In genomic region chr19:48660201-48660600, GRCm38 (mm10) we compare ENCODE assay signal across 27 mouse cellular contexts.
DNase-seq lines count a peak whose midpoint lies in the region; ATAC-seq lines count a peak whose summit lies in the region.
"Had no signal": no experiment of that assay in that cellular context is flagged by ENCODE, and none has a peak within 500 bp of the region (broad histone marks: within the 10 kb centered on the region; RNA-seq: fewer than 3 reads in every experiment).

No protein-coding gene starts in this region.

- no peaks in the 10 kb centered on the region for H3K27me3 ChIP-seq in forebrain, embryonic 12.5 days
- no peaks in the 10 kb centered on the region for H3K27me3 ChIP-seq in forebrain, embryonic 10.5 days (ENCODE audit: poor library complexity, severe bottlenecking)
- H3K27me3 ChIP-seq in midbrain, embryonic 11.5 days (ENCODE audit: control insufficient read depth, insufficient read depth, low read length): no peaks in the 10 kb centered on the region
- no peaks in the 10 kb centered on the region for H3K27me3 ChIP-seq in midbrain, embryonic 10.5 days (ENCODE audit: low read depth, poor library complexity, severe bottlenecking)
- H3K27me3 ChIP-seq in midbrain, embryonic 13.5 days: no peaks in the 10 kb centered on the region
- H3K27me3 ChIP-seq: heart, embryonic 15.5 days; liver, embryonic 12.5 days; neural tube, embryonic 13.5 days had no signal

- H3K36me3 ChIP-seq in forebrain, embryonic 12.5 days (replicated peaks): no peaks in the 10 kb centered on the region
- H3K36me3 ChIP-seq in forebrain, embryonic 10.5 days (replicated peaks): no peaks in the 10 kb centered on the region
- no peaks in the 10 kb centered on the region for H3K36me3 ChIP-seq in midbrain, embryonic 11.5 days (ENCODE audit: control insufficient read depth, insufficient read depth, low read length)
- no peaks in the 10 kb centered on the region for H3K36me3 ChIP-seq in midbrain, embryonic 10.5 days
- H3K36me3 ChIP-seq in midbrain, embryonic 13.5 days: no peaks in the 10 kb centered on the region
- H3K36me3 ChIP-seq: G1E; heart, embryonic 10.5 days; heart, embryonic 15.5 days; liver, embryonic 12.5 days; neural tube, embryonic 13.5 days had no signal

- no peaks in the 10 kb centered on the region for H3K9me3 ChIP-seq in forebrain, embryonic 12.5 days
- H3K9me3 ChIP-seq in forebrain, embryonic 10.5 days: no peaks in the 10 kb centered on the region
- no peaks in the 10 kb centered on the region for H3K9me3 ChIP-seq in midbrain, embryonic 11.5 days (ENCODE audit: control insufficient read depth, low read length)
- H3K9me3 ChIP-seq in midbrain, embryonic 10.5 days (replicated peaks): no peaks in the 10 kb centered on the region
- H3K9me3 ChIP-seq in midbrain, embryonic 13.5 days: no peaks in the 10 kb centered on the region
- H3K9me3 ChIP-seq: heart, embryonic 10.5 days; heart, embryonic 15.5 days; liver, embryonic 12.5 days; neural tube, embryonic 13.5 days had no signal

- no peak overlapping the region for H3K4me3 ChIP-seq in forebrain, embryonic 12.5 days (replicated peaks)
- no peak overlapping the region for H3K4me3 ChIP-seq in forebrain, embryonic 10.5 days
- H3K4me3 ChIP-seq in midbrain, embryonic 11.5 days (ENCODE audit: low read depth, low read length): no peak overlapping the region
- no peak overlapping the region for H3K4me3 ChIP-seq in midbrain, embryonic 10.5 days
- H3K4me3 ChIP-seq in midbrain, embryonic 13.5 days (replicated peaks): no peak overlapping the region
- H3K4me3 ChIP-seq: erythroblast, embryonic 14.5 days; heart, embryonic 10.5 days; heart, embryonic 15.5 days; liver, embryonic 12.5 days; neural tube, embryonic 13.5 days had no signal

- H3K9ac ChIP-seq in forebrain, embryonic 12.5 days: no peak overlapping the region
- no peak overlapping the region for H3K9ac ChIP-seq in midbrain, embryonic 11.5 days (ENCODE audit: low read length)
- no peak overlapping the region for H3K9ac ChIP-seq in midbrain, embryonic 13.5 days (replicated peaks)
- H3K9ac ChIP-seq: heart, embryonic 15.5 days; liver, embryonic 12.5 days; neural tube, embryonic 13.5 days had no signal

- H3K4me2 ChIP-seq in forebrain, embryonic 12.5 days: no peak overlapping the region
- H3K4me2 ChIP-seq in midbrain, embryonic 11.5 days: no peak overlapping the region
- H3K4me2 ChIP-seq in midbrain, embryonic 13.5 days (replicated peaks): no peak overlapping the region
- H3K4me2 ChIP-seq: heart, embryonic 15.5 days; liver, embryonic 12.5 days; neural tube, embryonic 13.5 days had no signal

- DNase-seq in forebrain, embryonic 10.5 days (ENCODE audit: extremely low spot score, low spot score): no peak
- no peak for DNase-seq in midbrain, embryonic 11.5 days (ENCODE audit: low spot score, missing footprints)
- DNase-seq in midbrain, embryonic 10.5 days (ENCODE audit: low spot score): no peak
- no peak for DNase-seq in lung, postnatal 10 days
- DNase-seq in right cerebral cortex, postnatal 14 days: no peak
- no peak for DNase-seq in adrenal gland, postnatal 25 days
- DNase-seq: adrenal gland, postnatal 10 days; cerebellum, adult 18-20 months; cerebellum, postnatal 14 days; gastrocnemius, postnatal 14 days; kidney, adult 8-10 months; kidney, postnatal 10 days; layer of hippocampus, postnatal 36 days; left cerebral cortex, postnatal 4 days; lung, adult 18-20 months had no signal

- H3K4me1 ChIP-seq in forebrain, embryonic 12.5 days: peaks cover 12% of the 10 kb centered on the region
- H3K4me1 ChIP-seq in forebrain, embryonic 10.5 days: peaks cover 13% of the 10 kb centered on the region
- H3K4me1 ChIP-seq in midbrain, embryonic 11.5 days (ENCODE audit: control insufficient read depth, insufficient read depth, low read length): 0 out of 2 replicates have a peak, but pooled peaks cover 2% of the 10 kb centered on the region
- peaks cover 8% of the 10 kb centered on the region for H3K4me1 ChIP-seq in midbrain, embryonic 10.5 days
- peaks cover 18% of the 10 kb centered on the region for H3K4me1 ChIP-seq in midbrain, embryonic 13.5 days (replicated peaks)
- H3K4me1 ChIP-seq: heart, embryonic 10.5 days; heart, embryonic 15.5 days; liver, embryonic 12.5 days had no signal

- peak; percentile 33 for ATAC-seq in forebrain, embryonic 12.5 days (ENCODE audit: low FRiP score)
- peak; percentile 48; the same call in 1 of the 2 replicates for ATAC-seq in midbrain, embryonic 11.5 days (ENCODE audit: low FRiP score)
- peak; percentile 82 for ATAC-seq in midbrain, embryonic 13.5 days
- ATAC-seq: intestine, embryonic 16.5 days; liver, embryonic 12.5 days; lung, postnatal 0 days; Patski had no signal

- H3K27ac ChIP-seq in forebrain, embryonic 12.5 days: no peak overlapping the region
- no peak overlapping the region for H3K27ac ChIP-seq in forebrain, embryonic 10.5 days
- H3K27ac ChIP-seq in midbrain, embryonic 11.5 days (ENCODE audit: low read depth, low read length): no peak overlapping the region
- H3K27ac ChIP-seq in midbrain, embryonic 10.5 days (replicated peaks): no peak overlapping the region
- H3K27ac ChIP-seq in midbrain, embryonic 13.5 days: peak overlapping the region; percentile 35; the same call in 1 of the 2 replicates
- H3K27ac ChIP-seq: heart, embryonic 10.5 days; heart, embryonic 15.5 days; liver, embryonic 12.5 days; macrophage; neural tube, embryonic 13.5 days had no signal

- 40% methylated on average over 6 of the region's 6 CpGs for WGBS in forebrain, embryonic 12.5 days
- WGBS in forebrain, embryonic 10.5 days: 83% methylated on average over 6 of the region's 6 CpGs
- 69% methylated on average over 6 of the region's 6 CpGs for WGBS in midbrain, embryonic 11.5 days
- WGBS in midbrain, embryonic 10.5 days: 88% methylated on average over 6 of the region's 6 CpGs
- 32% methylated on average over 6 of the region's 6 CpGs for WGBS in midbrain, embryonic 13.5 days
